Mouse (Mus musculus): ENCODE measurements around the gene Zfp84. TPM values are rescaled to one million over a fixed set of nuclear protein-coding genes. Genes with fewer than 3 reads are reported as not detected.

Gene Zfp84
- total RNA-seq (2023; ENCODE audit: inconsistent age): 18.1 to 20.5 TPM (median 19.4 TPM) in 4 replicates

GRCm38 (mm10) chr7:29768090-29768900 is at the start of gene Zfp84:
Gene Zfp84 (plus strand): TSS chr7:29768552.

GRCm38 (mm10) chr7:29726860-29727259 is 41.5 kb upstream of the Zfp84 start, which contains the start of gene Catsperg2:
Gene Catsperg2 (minus strand): TSS chr7:29727032.

GRCm38 (mm10) chr7:29783871-29784551 is 15.7 kb downstream of the Zfp84 start, which contains the start of gene Zfp30:
Gene Zfp30 (plus strand): TSS chr7:29783998.

GRCm38 (mm10) chr7:29815910-29816429 is 47.6 kb downstream of the Zfp84 start, which contains the start of gene Zfp790:
Gene Zfp790 (plus strand): TSS chr7:29816114.

Other genes starting within 250 kb of the Zfp84 start
- gene Sipa1l3, start 249.9 kb upstream of the Zfp84 start, total RNA-seq (2023; ENCODE audit: inconsistent age): 46.9 to 66.2 TPM (median 50.2 TPM) in 4 replicates
- gene Catsperg2, start 41.5 kb upstream of the Zfp84 start, total RNA-seq (2023; ENCODE audit: inconsistent age): not detected in 4 replicates
- gene Zfp30, start 15.4 kb downstream of the Zfp84 start, total RNA-seq (2023; ENCODE audit: inconsistent age): 0.57 to 0.80 TPM (median 0.68 TPM) in 4 replicates
- gene Zfp790, start 47.6 kb downstream of the Zfp84 start, total RNA-seq (2023; ENCODE audit: inconsistent age): 10.4 to 13.1 TPM (median 12.4 TPM) in 4 replicates
- gene Zfp940, start 85.1 kb downstream of the Zfp84 start, total RNA-seq (2023; ENCODE audit: inconsistent age): 5.2 to 8.2 TPM (median 7.2 TPM) in 4 replicates
- 12.7 to 14.2 TPM (median 13.4 TPM) in 4 replicates for gene Zfp420, start 91.4 kb downstream of the Zfp84 start, total RNA-seq (2023; ENCODE audit: inconsistent age)
- 8.0 to 14.8 TPM (median 9.0 TPM) in 4 replicates for gene Zfp27, start 138.0 kb downstream of the Zfp84 start, total RNA-seq (2023; ENCODE audit: inconsistent age)
- 4.3 to 5.7 TPM (median 5.1 TPM) in 4 replicates for gene Zfp383, start 139.7 kb downstream of the Zfp84 start, total RNA-seq (2023; ENCODE audit: inconsistent age)
- 8.4 to 17.9 TPM (median 11.8 TPM) in 4 replicates for gene Zfp74, start 185.5 kb downstream of the Zfp84 start, total RNA-seq (2023; ENCODE audit: inconsistent age)
- 17.9 to 25.3 TPM (median 22.4 TPM) in 4 replicates for gene Zfp568, start 215.4 kb downstream of the Zfp84 start, total RNA-seq (2023; ENCODE audit: inconsistent age)

Measured in B cell, adult (primary cell).